Mouse (Mus musculus): ENCODE data around the gene Gk. TPM values are rescaled to one million over a fixed set of nuclear protein-coding genes. Genes with fewer than 3 reads are reported as not detected.

Gene Gk
- 1 to 10 TPM; 2.2 to 2.5 TPM for total RNA-seq (2021)
- long read RNA-seq, experiment 1 = 0 reads
- long read RNA-seq, experiment 2, full-length matches to known transcripts = 5 of 8 reads
- long read RNA-seq, experiment 2, partial matches to known transcripts = 0 of 8 reads
- long read RNA-seq, experiment 2, other reads (novel, unspliced or antisense) = 3 of 8 reads

GRCm38 (mm10) chrX:85776544-85777087 is at the start of gene Gk:
Gene Gk (minus strand): TSS chrX:85776819.
- intact Hi-C loops (cut with DNase I; ENCODE audit: low total_unique reads) = no loop called here
- peak; percentile 96 for DNase-seq

GRCm38 (mm10) chrX:85804706-85805376 is 28.2 kb upstream of the Gk start:
- no peak for DNase-seq
- intact Hi-C loops (cut with DNase I; ENCODE audit: low total_unique reads) = no loop called here

GRCm38 (mm10) chrX:85803006-85803405 is 26.4 kb upstream of the Gk start:
- intact Hi-C loops (cut with DNase I; ENCODE audit: low total_unique reads) = no loop called here
- DNase-seq = no peak

GRCm38 (mm10) chrX:85797449-85797848 is 20.8 kb upstream of the Gk start:
- DNase-seq = no peak
- intact Hi-C loops (cut with DNase I; ENCODE audit: low total_unique reads) = no loop called here

- intact Hi-C loops (cut with DNase I; ENCODE audit: low total_unique reads) = no loop called here
- DNase-seq = no peak
Observed at GRCm38 (mm10) chrX:85778346-85778745, 1.7 kb upstream of the Gk start.

- intact Hi-C loops (cut with DNase I; ENCODE audit: low total_unique reads) = no loop called here
- no peak for DNase-seq
Observed at GRCm38 (mm10) chrX:85777141-85777540, 522 bp upstream of the Gk start.

GRCm38 (mm10) chrX:85775879-85776543 is 608 bp downstream of the Gk start:
- DNase-seq = peak; percentile 4

GRCm38 (mm10) chrX:85771303-85771702 is 5.3 kb downstream of the Gk start:
- no peak for DNase-seq
- intact Hi-C loops (cut with DNase I; ENCODE audit: low total_unique reads) = no loop called here

More at GRCm38 (mm10) chrX:85775879-85776543, 608 bp downstream of the Gk start:
- intact Hi-C loops (cut with DNase I; ENCODE audit: low total_unique reads) = no loop called here

- no peak for DNase-seq
- intact Hi-C loops (cut with DNase I; ENCODE audit: low total_unique reads) = no loop called here
Observed at GRCm38 (mm10) chrX:85770747-85771146, 5.9 kb downstream of the Gk start.

GRCm38 (mm10) chrX:85768578-85768977 is 8.0 kb downstream of the Gk start:
- intact Hi-C loops (cut with DNase I; ENCODE audit: low total_unique reads) = no loop called here
- DNase-seq = no peak

- intact Hi-C loops (cut with DNase I; ENCODE audit: low total_unique reads) = no loop called here
- DNase-seq = no peak
Observed at GRCm38 (mm10) chrX:85756005-85756404, 20.6 kb downstream of the Gk start.

- intact Hi-C loops (cut with DNase I; ENCODE audit: low total_unique reads) = no loop called here
- no peak for DNase-seq
Observed at GRCm38 (mm10) chrX:85743837-85744236, 32.8 kb downstream of the Gk start.

GRCm38 (mm10) chrX:85733228-85733627 is 43.4 kb downstream of the Gk start:
- intact Hi-C loops (cut with DNase I; ENCODE audit: low total_unique reads) = no loop called here
- no peak for DNase-seq

GRCm38 (mm10) chrX:85731133-85731938 is 45.3 kb downstream of the Gk start:
- DNase-seq = no peak
- intact Hi-C loops (cut with DNase I; ENCODE audit: low total_unique reads) = no loop called here

GRCm38 (mm10) chrX:85721226-85721625 is 55.4 kb downstream of the Gk start:
- intact Hi-C loops (cut with DNase I; ENCODE audit: low total_unique reads) = no loop called here
- DNase-seq = no peak

- intact Hi-C loops (cut with DNase I; ENCODE audit: low total_unique reads) = no loop called here
- no peak for DNase-seq
Observed at GRCm38 (mm10) chrX:85710399-85710798, 66.2 kb downstream of the Gk start.

GRCm38 (mm10) chrX:85705715-85706114 is 70.9 kb downstream of the Gk start:
- intact Hi-C loops (cut with DNase I; ENCODE audit: low total_unique reads) = no loop called here
- no peak for DNase-seq

GRCm38 (mm10) chrX:85683723-85684122 is 92.9 kb downstream of the Gk start:
- intact Hi-C loops (cut with DNase I; ENCODE audit: low total_unique reads) = no loop called here
- DNase-seq = no peak

- intact Hi-C loops (cut with DNase I; ENCODE audit: low total_unique reads) = no loop called here
- no peak for DNase-seq
Observed at GRCm38 (mm10) chrX:85682125-85682524, 94.5 kb downstream of the Gk start.

GRCm38 (mm10) chrX:85676808-85677207 is 99.8 kb downstream of the Gk start:
- peak; percentile 5 for DNase-seq
- intact Hi-C loops (cut with DNase I; ENCODE audit: low total_unique reads) = loop anchor here (10.0 kb wide), 1 partner anchor 238 kb away; no protein-coding TSS in a partner anchor

All from gastrocnemius, postnatal 14 days (tissue).